Mouse (Mus musculus) brain, embryonic 14.5 days (tissue): ENCODE results near the gene Kat6b.

Experiments used
- CTCF ChIP-seq: fragments of 200-500 bp; IDR thresholded peaks from 2 replicates; pipeline ENCODE4 v1.5.1; 2012; ENCODE audit warnings: inconsistent platforms, mild to moderate bottlenecking, moderate library complexity, borderline replicate concordance; ENCODE audit not compliant: insufficient read depth, insufficient read length; ENCODE audit errors: extremely low read depth
- POLR2A ChIP-seq: fragments of 200-500 bp; IDR thresholded peaks from 2 replicates; pipeline ENCODE4 v1.6.1; 2012; ENCODE audit warnings: mild to moderate bottlenecking, inconsistent platforms, borderline replicate concordance; ENCODE audit not compliant: poor library complexity, insufficient read depth, insufficient read length, severe bottlenecking; ENCODE audit errors: extremely low read depth

GRCm38 (mm10) chr14:21498361-21498996 is 17.2 kb downstream of the Kat6b start:
- no peak for TF ChIP-seq POLR2A
- TF ChIP-seq CTCF, result no peak
